Mouse (Mus musculus): ENCODE results near the gene Pitpna.

Gene Pitpna

GRCm38 (mm10) chr11:75563851-75564548 lies 23.9 kb upstream of the Pitpna start:
- DNase-seq (ENCODE audit: low spot score), result no peak

DNA sequence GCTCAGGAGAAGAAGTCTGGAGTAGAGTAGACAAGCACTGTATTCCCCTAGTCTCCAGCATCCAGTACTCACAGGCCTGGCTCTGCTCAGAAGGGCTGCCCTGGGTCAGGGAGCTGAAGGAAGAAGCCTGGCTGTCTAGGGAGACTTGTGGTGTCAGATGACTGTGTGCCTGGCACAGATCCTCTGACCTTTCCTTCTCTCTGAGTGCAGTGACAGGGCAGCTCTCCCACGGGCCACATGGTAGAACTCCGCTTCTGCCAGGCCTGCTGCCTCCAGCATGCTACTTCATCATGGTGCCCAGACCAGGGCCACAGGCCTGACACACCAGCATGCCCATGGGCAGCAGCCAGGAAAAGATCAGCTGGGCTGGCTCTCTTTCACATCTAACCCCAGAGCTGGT lies 22.0 kb upstream of the Pitpna start:
- no peak for DNase-seq (ENCODE audit: low spot score)

DNA sequence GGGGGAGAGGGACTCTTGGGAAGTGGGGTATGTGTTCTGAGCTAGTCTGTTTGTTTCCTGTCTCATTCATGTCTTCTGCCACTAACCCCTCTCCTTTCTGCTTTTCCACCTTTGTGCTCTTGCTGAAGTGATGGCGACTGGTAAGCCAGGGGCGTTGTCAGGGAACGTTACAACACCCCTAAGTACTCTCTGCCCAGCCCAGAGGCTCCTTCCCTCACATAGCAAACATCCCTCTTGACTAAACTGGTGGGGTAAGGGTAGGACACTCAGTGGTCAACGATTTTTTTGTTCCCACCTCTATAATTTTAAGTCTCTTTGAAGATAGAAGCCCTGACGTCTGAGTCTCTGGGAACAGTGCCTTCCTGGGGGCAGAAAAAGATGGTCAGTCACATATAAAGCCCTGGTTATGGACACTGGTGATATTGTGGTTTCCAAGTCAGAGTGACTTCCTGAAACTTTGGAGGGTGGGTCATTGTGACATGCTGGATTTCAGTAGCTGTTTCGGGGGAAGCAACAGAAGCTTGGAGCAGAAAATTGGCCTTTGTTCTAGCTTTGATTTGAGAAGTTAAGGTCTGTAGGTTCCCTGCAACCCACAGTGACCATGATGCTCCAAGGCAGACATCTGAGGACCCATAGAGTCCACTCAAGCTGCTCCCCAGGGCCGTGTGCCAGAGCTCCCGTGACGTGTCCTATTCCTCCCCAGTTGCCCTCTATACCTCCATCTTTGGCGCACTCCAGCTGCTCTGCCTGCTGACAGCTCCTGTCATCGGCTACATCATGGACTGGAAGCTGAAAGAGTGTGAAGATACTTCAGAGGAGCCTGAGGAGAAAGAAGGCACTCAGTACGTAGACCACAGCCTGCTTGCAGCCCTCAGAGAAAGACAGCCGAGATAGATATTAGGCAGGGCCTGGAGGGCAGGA lies 21.4 kb upstream of the Pitpna start:
- DNase-seq (ENCODE audit: low spot score), result no peak

GRCm38 (mm10) chr11:75567346-75568114 lies 20.4 kb upstream of the Pitpna start:
- DNase-seq (ENCODE audit: low spot score), result no peak

- DNase-seq (ENCODE audit: low spot score), result no peak
These were observed 19.8 kb upstream of the Pitpna start for GRCm38 (mm10) chr11:75568115-75568511.

GRCm38 (mm10) chr11:75568962-75569361 lies 18.9 kb upstream of the Pitpna start:
- no peak for DNase-seq (ENCODE audit: low spot score)

DNA sequence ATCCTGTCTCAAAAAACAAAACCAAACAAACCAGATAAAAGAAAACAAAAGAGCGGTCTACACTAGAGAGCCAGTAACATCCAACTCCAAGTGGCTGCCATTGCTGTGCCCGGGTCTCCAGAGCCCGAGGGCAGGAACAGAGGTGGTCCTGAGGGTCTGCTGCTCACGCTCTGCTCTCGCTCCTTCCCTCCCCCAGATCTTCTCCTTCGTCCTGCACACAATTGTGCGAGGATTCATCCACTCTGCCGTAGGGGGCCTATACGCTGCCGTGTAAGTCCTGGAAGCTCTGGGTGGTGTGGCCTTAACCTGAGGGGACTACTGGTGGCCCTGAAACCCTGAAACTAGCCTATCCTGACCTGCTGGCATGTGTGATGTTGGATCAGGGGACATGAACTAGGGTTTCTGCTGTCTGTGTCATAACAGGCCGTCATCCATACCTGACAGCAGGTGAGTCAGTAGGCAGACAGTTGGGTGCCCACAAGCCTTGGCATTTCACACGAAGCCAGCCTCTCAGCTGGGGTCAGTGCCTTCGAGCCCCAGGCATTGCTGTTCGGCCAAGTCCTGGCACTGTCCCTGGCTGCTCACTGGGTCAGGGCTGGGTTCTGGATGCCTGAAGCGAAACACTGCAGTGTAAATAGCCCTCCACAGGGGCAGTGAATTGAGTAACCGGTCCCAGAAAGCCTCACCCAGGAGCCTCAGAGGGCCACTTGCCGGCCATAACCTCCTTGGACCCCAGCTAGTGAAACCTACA lies 17.3 kb upstream of the Pitpna start:
- DNase-seq (ENCODE audit: low spot score), result no peak

GRCm38 (mm10) chr11:75571126-75571990 lies 16.5 kb upstream of the Pitpna start:
- DNase-seq (ENCODE audit: low spot score), result no peak

- DNase-seq (ENCODE audit: low spot score), result no peak
These were observed 15.6 kb upstream of the Pitpna start for GRCm38 (mm10) chr11:75572301-75572791.

GRCm38 (mm10) chr11:75572854-75573650 lies 14.8 kb upstream of the Pitpna start:
- DNase-seq (ENCODE audit: low spot score), result peak; percentile 83

GRCm38 (mm10) chr11:75574378-75575123 lies 13.3 kb upstream of the Pitpna start:
- DNase-seq (ENCODE audit: low spot score), result no peak

GRCm38 (mm10) chr11:75575560-75576123 lies 12.3 kb upstream of the Pitpna start:
- no peak for DNase-seq (ENCODE audit: low spot score)

GRCm38 (mm10) chr11:75578609-75579008 lies 9.3 kb upstream of the Pitpna start:
- no peak for DNase-seq (ENCODE audit: low spot score)

DNA sequence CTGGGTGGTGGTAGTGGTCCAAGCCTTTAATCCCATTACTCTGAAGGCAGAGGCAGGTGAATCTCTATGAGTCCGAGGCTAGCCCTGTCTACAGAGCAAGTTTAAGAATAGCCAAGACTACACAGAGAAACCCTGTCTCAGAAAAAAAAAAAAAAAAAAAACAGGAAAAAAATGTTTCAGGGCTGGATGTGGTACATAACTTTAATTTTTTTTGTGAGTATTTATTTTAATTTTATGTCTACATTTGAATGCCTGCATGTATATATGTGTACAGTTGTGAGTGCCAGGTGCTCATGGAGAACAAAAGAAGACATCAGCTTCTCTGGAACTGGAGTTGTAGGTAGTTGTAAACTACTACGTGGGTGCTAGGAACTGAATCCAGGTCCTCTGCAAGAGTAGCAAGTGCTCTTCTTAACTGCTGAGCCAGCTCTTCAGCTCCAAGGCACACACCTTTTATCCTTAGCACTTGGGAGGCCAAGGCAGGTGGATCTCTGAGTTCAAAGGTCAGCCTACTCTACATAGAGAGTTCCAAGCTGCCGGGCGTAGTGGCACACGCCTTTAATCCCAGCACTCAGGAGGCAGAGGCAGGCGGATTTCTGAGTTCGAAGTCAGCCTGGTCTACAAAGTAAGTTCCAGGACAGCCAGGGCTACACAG lies 6.3 kb upstream of the Pitpna start:
- no peak for DNase-seq (ENCODE audit: low spot score)

DNA sequence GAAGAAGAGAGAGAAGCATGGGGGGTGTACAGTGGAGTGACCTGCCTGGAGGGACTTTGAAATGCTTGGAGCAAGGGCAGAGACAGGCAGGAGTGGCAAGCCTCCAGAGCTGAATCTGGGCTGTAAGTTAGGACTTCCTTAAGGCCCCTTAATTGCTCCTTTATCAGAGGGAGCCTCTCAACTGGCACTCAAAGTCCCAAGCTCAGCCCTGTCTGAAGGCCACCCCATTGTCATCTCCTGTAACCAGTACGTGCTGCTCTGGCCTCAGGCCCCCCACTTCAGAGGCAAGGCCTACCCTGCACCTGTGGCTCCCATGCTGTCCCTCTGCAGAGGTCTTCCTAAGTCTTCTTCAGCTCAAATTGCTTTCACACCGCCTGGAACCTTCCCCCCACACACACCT lies 4.4 kb upstream of the Pitpna start:
- DNase-seq (ENCODE audit: low spot score), result no peak

DNA sequence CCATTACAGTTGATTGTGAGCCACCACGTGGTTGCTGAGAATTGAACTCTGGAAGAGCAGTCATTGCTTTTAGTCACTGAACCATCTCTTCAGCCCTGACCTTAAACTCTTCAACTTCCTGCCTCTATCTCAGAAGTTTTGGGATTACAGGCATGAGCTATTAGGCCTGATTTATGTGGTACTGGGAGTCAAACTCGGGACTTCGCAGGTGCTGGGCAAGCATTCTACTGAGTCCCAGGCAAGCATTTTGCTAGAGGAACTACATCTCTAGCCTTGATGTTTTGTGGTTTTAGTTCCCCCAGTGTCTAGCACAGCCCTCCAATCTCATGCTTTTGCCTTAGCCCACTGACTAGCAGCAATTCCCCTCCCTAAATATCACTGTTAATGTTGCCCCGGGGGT lies 2.8 kb upstream of the Pitpna start:
- no peak for DNase-seq (ENCODE audit: low spot score)

DNA sequence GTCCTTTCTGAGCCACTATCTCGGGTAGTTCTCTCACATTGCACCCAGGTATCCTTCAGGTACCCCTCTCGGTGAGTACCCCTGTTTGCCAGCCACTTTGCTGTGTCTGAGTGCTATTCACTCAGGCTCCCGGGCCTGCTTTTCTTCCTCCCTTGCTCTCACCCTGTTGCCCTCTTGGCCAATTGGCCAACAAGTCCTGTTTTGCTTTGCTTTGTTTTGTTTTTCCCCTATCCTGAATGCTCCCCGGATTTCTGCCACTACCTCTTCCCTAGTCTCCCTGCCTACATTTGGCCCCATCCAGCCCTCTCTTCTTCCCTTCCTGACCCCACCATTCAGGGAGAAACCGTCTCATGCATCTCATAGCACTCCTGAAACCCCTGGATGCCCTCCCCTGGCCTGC lies 1.9 kb upstream of the Pitpna start:
- DNase-seq (ENCODE audit: low spot score), result no peak

DNA sequence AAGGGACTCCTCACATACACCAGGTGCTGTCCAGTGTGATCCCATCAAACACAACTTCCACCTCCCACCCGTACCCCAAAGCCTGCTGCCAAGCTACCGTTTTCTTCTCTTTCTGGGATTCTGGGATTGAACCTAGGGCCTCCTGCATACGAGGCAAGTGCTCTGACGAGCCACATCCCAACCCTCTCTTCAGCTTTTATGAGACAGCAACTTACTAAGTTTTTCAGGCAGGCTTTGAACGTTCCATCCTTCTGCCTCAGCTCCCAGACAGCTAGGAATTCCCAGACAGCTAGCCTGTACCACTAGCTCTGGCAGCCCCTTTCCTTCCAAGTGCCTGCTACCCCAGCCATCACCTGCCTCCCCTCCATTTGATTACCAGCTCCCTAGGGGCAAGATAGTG lies 934 bp upstream of the Pitpna start:
- DNase-seq (ENCODE audit: low spot score), result no peak

Data from urinary bladder, postnatal 10 days (tissue).